Mouse (Mus musculus) liver, postnatal 0 days (tissue): Measurements from ENCODE around the gene Ap3d1.

Experiments used
- CTCF ChIP-seq: sonication (generic); IDR thresholded peaks from 2 replicates; pipeline ENCODE4 v1.5.1; 2016; ENCODE audit warnings: antibody characterized with exemption, low read depth
- EP300 ChIP-seq: IDR thresholded peaks from 2 replicates; pipeline ENCODE4 v1.6.1; 2016; ENCODE audit warnings: antibody characterized with exemption, low read depth, mild to moderate bottlenecking

DNA sequence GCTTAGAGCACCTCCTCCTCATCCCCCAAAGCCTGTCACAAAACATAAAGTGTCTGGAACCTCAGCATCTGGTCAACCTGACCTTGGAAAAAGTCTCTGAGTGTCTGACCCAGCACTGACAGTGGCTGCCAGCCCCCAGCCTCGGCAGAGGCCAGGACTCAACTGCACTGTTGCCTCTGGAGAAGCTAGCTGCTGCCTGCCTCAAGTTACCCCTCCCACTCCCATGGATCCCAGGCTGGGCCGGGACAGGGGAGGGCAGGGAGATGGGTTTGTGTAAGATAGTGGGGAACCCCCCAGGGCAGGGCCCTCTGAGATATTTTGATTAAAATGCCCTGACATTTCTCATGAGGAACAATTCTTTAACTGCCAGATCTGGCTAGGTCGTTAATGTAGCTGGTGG lies 37.0 kb downstream of the Ap3d1 start:
- TF ChIP-seq CTCF = no peak
- TF ChIP-seq EP300 = no peak
